34 mouse cellular contexts compared by ENCODE assay signal in genomic region chr14:32506329-32506728, GRCm38 (mm10). TPM values are rescaled to one million over a fixed set of nuclear protein-coding genes. Genes with fewer than 3 reads are reported as not detected.
"Had no signal": no experiment of that assay in that cellular context is flagged by ENCODE, and none has a peak within 500 bp of the region (broad histone marks: within the 10 kb centered on the region; RNA-seq: fewer than 3 reads in every experiment).

No protein-coding gene starts in this region.

- H3K4me3 ChIP-seq: heart, embryonic 10.5 days; heart, embryonic 12.5 days; hindbrain, embryonic 10.5 days; hindbrain, embryonic 12.5 days; intestine, embryonic 15.5 days; layer of hippocampus, adult 2 months; left cerebral cortex, adult 2 months; limb, embryonic 10.5 days; limb, embryonic 12.5 days; liver, embryonic 13.5 days; liver, embryonic 15.5 days had no signal

- DNase-seq: gastrocnemius, postnatal 25 days; heart, adult 18-20 months; heart, postnatal 10 days; heart, postnatal 4 days; kidney, adult 18-20 months; kidney, adult 8-10 months; kidney, postnatal 10 days; kidney, postnatal 25 days; kidney, postnatal 4 days; liver; liver, embryonic 13.5 days; liver, postnatal 0 days had no signal

- H3K4me1 ChIP-seq: heart, embryonic 10.5 days; heart, embryonic 12.5 days; hindbrain, embryonic 10.5 days; hindbrain, embryonic 12.5 days; intestine, embryonic 15.5 days had no signal

- H3K27ac ChIP-seq: heart, embryonic 10.5 days; hindbrain, embryonic 10.5 days; hindbrain, embryonic 12.5 days; hindbrain, embryonic 14.5 days; intestine, embryonic 15.5 days; layer of hippocampus, adult 2 months; left cerebral cortex, adult 2 months; limb, embryonic 10.5 days; limb, embryonic 12.5 days; liver, embryonic 13.5 days; liver, embryonic 15.5 days had no signal

RNA-seq across cellular contexts. Expression of gene Chat, which starts 40.5 kb away (rescaled TPM):
- total RNA-seq: gastrocnemius, adult 8-10 months; gastrocnemius, postnatal 25 days; gastrocnemius, postnatal 4 days; granulocyte monocyte progenitor cell, adult 5-6 weeks; heart, adult 18-20 months; heart, adult 8-10 months; heart, postnatal 10 days; heart, postnatal 25 days; heart, postnatal 4 days; layer of hippocampus, adult 2 months; layer of hippocampus, postnatal 10 days; layer of hippocampus, postnatal 25 days had no signal
- polyA plus RNA-seq: heart, embryonic 12.5 days; heart, embryonic 14.5 days; inflammation-experienced regulatory T-cells, adult 6 months; limb, embryonic 10.5 days; limb, embryonic 12.5 days; liver, embryonic 11.5 days; liver, embryonic 13.5 days; liver, embryonic 15.5 days; liver, postnatal 0 days had no signal

RNA-seq across cellular contexts. Expression of gene Slc18a3, which starts 41.7 kb away (rescaled TPM):
- total RNA-seq: gastrocnemius, adult 8-10 months; gastrocnemius, postnatal 25 days; gastrocnemius, postnatal 4 days; granulocyte monocyte progenitor cell, adult 5-6 weeks; heart, adult 18-20 months; heart, postnatal 10 days; heart, postnatal 25 days; layer of hippocampus, adult 2 months had no signal
- polyA plus RNA-seq: inflammation-experienced regulatory T-cells, adult 6 months; kidney, embryonic 14.5 days; limb, embryonic 10.5 days; limb, embryonic 12.5 days; liver, embryonic 13.5 days; liver, embryonic 15.5 days; liver, postnatal 0 days had no signal
